Mouse (Mus musculus): Measurements from ENCODE around the gene Piezo1. TPM values are rescaled to one million over a fixed set of nuclear protein-coding genes. Genes with fewer than 3 reads are reported as not detected.

Gene Piezo1
- polyA plus RNA-seq, 1 experiment from 2014 or later = 7.0 TPM

GRCm38 (mm10) chr8:122526526-122527170 is 24.5 kb downstream of the Piezo1 start:
- H3K4me1 ChIP-seq (replicated peaks; ENCODE audit: control insufficient read depth, insufficient read depth) = peaks cover 18% of the 10 kb centered on the region
- no peaks in the 10 kb centered on the region for H3K27me3 ChIP-seq (ENCODE audit: control insufficient read depth, insufficient read depth, low read length)
- TF ChIP-seq EP300 (optimal IDR thresholded peaks at IDR 0.05) (no peak), CTCF (IDR thresholded peaks at IDR 0.05; ENCODE audit: low read depth) (no peak)
- H3K4me3 ChIP-seq (ENCODE audit: low read depth, low read length) = no peak overlapping the region
- H3K9me3 ChIP-seq (ENCODE audit: control insufficient read depth, low read length) = no peaks in the 10 kb centered on the region
- H3K27ac ChIP-seq (replicated peaks) = peak overlapping the region; percentile 30
- DNase-seq (ENCODE audit: low spot score) = no peak
- peak overlapping the region; percentile 31; the same call in 1 of the 2 replicates for H3K9ac ChIP-seq (ENCODE audit: low read length)
- H3K36me3 ChIP-seq (ENCODE audit: control insufficient read depth, insufficient read depth, low read length) = no peaks in the 10 kb centered on the region
- 43% methylated on average over 7 of the region's 7 CpGs for WGBS
- no peak overlapping the region for H3K4me2 ChIP-seq (replicated peaks; ENCODE audit: low read depth)
- ATAC-seq (ENCODE audit: low FRiP score, low TSS enrichment) = no peak

GRCm38 (mm10) chr8:122526084-122526483 is 25.0 kb downstream of the Piezo1 start:
- H3K4me3 ChIP-seq (ENCODE audit: low read depth, low read length) = no peak overlapping the region
- H3K27me3 ChIP-seq (ENCODE audit: control insufficient read depth, insufficient read depth, low read length) = no peaks in the 10 kb centered on the region
- H3K9me3 ChIP-seq (ENCODE audit: control insufficient read depth, low read length) = no peaks in the 10 kb centered on the region
- no peak overlapping the region; the same call in none of the 2 replicates for H3K27ac ChIP-seq (replicated peaks)
- H3K4me2 ChIP-seq (replicated peaks; ENCODE audit: low read depth) = no peak overlapping the region
- WGBS = 45% methylated on average over 3 of the region's 3 CpGs
- peaks cover 18% of the 10 kb centered on the region for H3K4me1 ChIP-seq (replicated peaks; ENCODE audit: control insufficient read depth, insufficient read depth)
- no peak for DNase-seq (ENCODE audit: low spot score)
- H3K36me3 ChIP-seq (ENCODE audit: control insufficient read depth, insufficient read depth, low read length) = no peaks in the 10 kb centered on the region
- ATAC-seq (ENCODE audit: low FRiP score, low TSS enrichment) = no peak
- no peak overlapping the region for H3K9ac ChIP-seq (ENCODE audit: low read length)
- no peak for TF ChIP-seq EP300 (optimal IDR thresholded peaks at IDR 0.05)
- TF ChIP-seq CTCF (IDR thresholded peaks at IDR 0.05; ENCODE audit: low read depth) = no peak

DNA sequence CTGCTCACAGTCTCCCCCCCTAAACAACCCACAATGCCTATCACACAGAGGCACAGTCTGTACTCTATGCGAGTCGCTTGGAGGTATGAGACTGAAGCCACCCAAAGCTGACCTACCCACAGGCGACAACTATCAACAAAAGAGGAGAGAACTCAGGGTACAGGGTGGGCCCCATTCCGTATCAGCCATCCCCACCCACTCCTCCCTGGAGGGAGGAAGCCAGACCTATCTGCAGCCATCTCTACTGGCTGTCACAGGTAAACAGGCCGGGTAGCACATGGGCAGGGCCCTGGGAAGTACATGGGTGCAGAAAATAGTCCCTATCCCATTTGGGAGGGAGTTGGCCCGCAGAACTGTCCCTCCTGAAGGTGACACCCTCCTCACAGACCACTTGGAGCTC is 26.1 kb downstream of the Piezo1 start:
- Histone ChIP-seq H3K9ac (ENCODE audit: low read length) (no peak overlapping the region), H3K27ac (replicated peaks) (peak overlapping the region; percentile 35), H3K27me3 (ENCODE audit: control insufficient read depth, insufficient read depth, low read length) (no peaks in the 10 kb centered on the region), H3K4me3 (ENCODE audit: low read depth, low read length) (no peak overlapping the region), H3K4me2 (replicated peaks; ENCODE audit: low read depth) (no peak overlapping the region), H3K36me3 (ENCODE audit: control insufficient read depth, insufficient read depth, low read length) (no peaks in the 10 kb centered on the region), H3K9me3 (ENCODE audit: control insufficient read depth, low read length) (no peaks in the 10 kb centered on the region), H3K4me1 (replicated peaks; ENCODE audit: control insufficient read depth, insufficient read depth) (peaks cover 18% of the 10 kb centered on the region)
- no peak for ATAC-seq (ENCODE audit: low FRiP score, low TSS enrichment)
- 49% methylated on average over 6 of the region's 6 CpGs for WGBS
- TF ChIP-seq EP300 (optimal IDR thresholded peaks at IDR 0.05) = no peak
- no peak for TF ChIP-seq CTCF (IDR thresholded peaks at IDR 0.05; ENCODE audit: low read depth)
- no peak for DNase-seq (ENCODE audit: low spot score)

GRCm38 (mm10) chr8:122524506-122524905 is 26.6 kb downstream of the Piezo1 start:
- H3K9ac ChIP-seq (ENCODE audit: low read length) = no peak overlapping the region
- no peaks in the 10 kb centered on the region for H3K27me3 ChIP-seq (ENCODE audit: control insufficient read depth, insufficient read depth, low read length)
- H3K9me3 ChIP-seq (ENCODE audit: control insufficient read depth, low read length) = no peaks in the 10 kb centered on the region
- no peaks in the 10 kb centered on the region for H3K36me3 ChIP-seq (ENCODE audit: control insufficient read depth, insufficient read depth, low read length)
- no peak for ATAC-seq (ENCODE audit: low FRiP score, low TSS enrichment)
- peak overlapping the region; percentile 88 for H3K27ac ChIP-seq (replicated peaks)
- no peak for DNase-seq (ENCODE audit: low spot score)
- TF ChIP-seq CTCF (IDR thresholded peaks at IDR 0.05; ENCODE audit: low read depth) = no peak
- TF ChIP-seq EP300 (optimal IDR thresholded peaks at IDR 0.05) = no peak
- H3K4me3 ChIP-seq (ENCODE audit: low read depth, low read length) = no peak overlapping the region
- peak overlapping the region; percentile 34; the same call in 1 of the 2 replicates for H3K4me2 ChIP-seq (replicated peaks; ENCODE audit: low read depth)
- peaks cover 18% of the 10 kb centered on the region for H3K4me1 ChIP-seq (replicated peaks; ENCODE audit: control insufficient read depth, insufficient read depth)
- WGBS = 75% methylated on average over 6 of the region's 6 CpGs

DNA sequence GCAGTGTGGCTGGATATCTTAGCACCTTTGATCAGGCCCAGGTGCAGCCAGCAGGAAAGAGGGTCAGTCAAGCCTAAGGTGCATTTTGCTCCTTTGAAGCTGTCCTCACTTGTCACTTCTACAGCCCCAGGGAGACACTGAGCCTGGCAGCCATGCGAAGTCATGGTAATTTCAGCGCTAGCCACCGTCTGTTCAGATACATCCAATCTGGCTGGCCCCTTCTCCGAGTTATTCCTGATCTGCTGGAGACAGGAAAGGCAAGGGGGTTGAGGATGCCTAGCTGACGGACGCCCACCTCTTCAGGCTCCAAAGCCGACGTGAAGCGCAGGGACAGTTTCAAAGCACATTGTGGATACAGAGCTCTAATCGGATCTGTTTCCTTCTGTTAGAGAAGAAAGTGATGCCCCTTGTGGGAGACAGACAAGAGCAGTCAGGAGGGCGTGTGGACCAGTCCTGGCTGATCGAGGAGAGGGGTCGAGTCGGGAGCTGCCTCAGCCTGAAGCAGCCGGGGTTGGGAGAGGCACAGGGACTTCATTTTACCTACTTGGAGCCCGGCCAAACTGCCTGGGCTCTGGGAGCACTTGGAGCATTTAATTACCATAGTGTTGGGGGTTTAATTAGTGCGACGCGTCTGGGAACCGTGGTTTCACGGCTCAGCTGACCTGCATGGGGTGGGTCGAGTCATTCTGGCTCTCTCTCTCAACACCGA is 27.3 kb downstream of the Piezo1 start:
- no peak for ATAC-seq (ENCODE audit: low FRiP score, low TSS enrichment)
- H3K36me3 ChIP-seq (ENCODE audit: control insufficient read depth, insufficient read depth, low read length) = no peaks in the 10 kb centered on the region
- H3K9me3 ChIP-seq (ENCODE audit: control insufficient read depth, low read length) = no peaks in the 10 kb centered on the region
- no peak for TF ChIP-seq EP300 (optimal IDR thresholded peaks at IDR 0.05)
- no peak for TF ChIP-seq CTCF (IDR thresholded peaks at IDR 0.05; ENCODE audit: low read depth)
- no peak overlapping the region for H3K4me3 ChIP-seq (ENCODE audit: low read depth, low read length)
- H3K4me2 ChIP-seq (replicated peaks; ENCODE audit: low read depth) = peak overlapping the region; percentile 34
- WGBS = 18% methylated on average over 23 of the region's 23 CpGs
- H3K27me3 ChIP-seq (ENCODE audit: control insufficient read depth, insufficient read depth, low read length) = no peaks in the 10 kb centered on the region
- peak overlapping the region; percentile 88 for H3K27ac ChIP-seq (replicated peaks)
- H3K9ac ChIP-seq (ENCODE audit: low read length) = peak overlapping the region; percentile 50
- peaks cover 18% of the 10 kb centered on the region for H3K4me1 ChIP-seq (replicated peaks; ENCODE audit: control insufficient read depth, insufficient read depth)
- no peak for DNase-seq (ENCODE audit: low spot score)
